Mouse (Mus musculus): ENCODE data around the gene Lztr1.

GRCm38 (mm10) chr16:17536584-17536983 lies 28.1 kb downstream of the Lztr1 start:
- TF ChIP-seq CTCF (conservative IDR thresholded peaks at IDR 0.05; ENCODE audit: low read length) (no peak), NANOG (IDR thresholded peaks at IDR 0.05; ENCODE audit: borderline replicate concordance, low read length) (no peak), POU5F1 (IDR thresholded peaks at IDR 0.05; ENCODE audit: borderline replicate concordance, low read length) (no peak)
